Mouse (Mus musculus) heart, adult 9 months (tissue): ENCODE data around the gene Zfp655.
"Not testable (repeated sequence)": the region's sequence is repeated elsewhere in the genome, so short reads cannot be mapped to it uniquely, and the experiment has no call there.

ENCODE experiments used
- DNase-seq, 2 experiments: peaks; one replicate each; pipeline ENCODE4 v3.0.0; 2022; ENCODE audit warnings: low spot score in 2 of 2

Zfp655 gene

DNA sequence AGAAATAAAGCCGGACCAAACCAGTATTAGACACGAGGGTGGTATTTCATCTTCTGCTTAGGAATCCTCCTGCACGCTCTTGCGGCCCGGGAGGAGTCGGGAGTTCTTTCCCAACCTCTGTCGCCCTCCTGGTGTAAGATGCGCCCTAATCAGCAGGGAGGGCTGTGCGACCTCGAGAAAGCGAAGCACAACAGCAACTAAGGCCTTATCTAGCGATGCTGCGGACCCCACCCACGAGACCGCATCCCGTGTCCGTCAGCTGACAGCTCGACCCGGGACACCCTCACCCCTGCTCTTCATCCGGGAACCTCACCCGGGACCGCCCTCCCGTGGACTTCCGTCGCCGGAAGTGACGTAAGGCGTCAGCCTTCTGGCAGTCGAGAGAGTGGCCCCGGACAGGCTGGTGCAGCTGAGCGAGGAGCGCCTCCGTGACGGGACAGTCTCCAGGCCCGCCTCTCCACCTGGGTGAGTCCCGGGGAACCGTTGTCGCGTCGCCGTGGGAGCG, at the start of gene Zfp655:
TSS of gene Zfp655 (plus strand) at position 349 of the 505 bp plus-strand sequence.
- peak; percentile 98 to 99 for DNase-seq

DNA sequence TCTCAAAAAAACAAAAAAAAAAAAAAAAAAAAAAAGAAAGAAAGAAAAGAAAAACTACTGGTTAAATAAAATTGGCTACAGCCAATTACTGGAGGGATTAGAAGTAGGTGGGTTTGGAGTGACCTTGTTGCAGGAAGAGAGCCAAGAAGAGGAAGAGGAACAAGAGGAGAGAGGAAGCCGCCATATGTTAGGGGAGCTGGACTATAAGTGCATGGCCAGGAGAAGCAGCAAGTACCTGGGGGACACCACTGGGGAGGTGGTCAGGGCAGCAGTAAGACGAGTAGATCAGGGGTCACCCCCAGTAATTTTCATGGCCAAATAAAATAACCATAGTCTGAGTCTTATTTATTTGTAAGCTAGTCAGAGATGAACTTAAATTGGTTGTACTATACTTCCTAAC, 46.3 kb upstream of the Zfp655 start:
- no peak for DNase-seq

DNA sequence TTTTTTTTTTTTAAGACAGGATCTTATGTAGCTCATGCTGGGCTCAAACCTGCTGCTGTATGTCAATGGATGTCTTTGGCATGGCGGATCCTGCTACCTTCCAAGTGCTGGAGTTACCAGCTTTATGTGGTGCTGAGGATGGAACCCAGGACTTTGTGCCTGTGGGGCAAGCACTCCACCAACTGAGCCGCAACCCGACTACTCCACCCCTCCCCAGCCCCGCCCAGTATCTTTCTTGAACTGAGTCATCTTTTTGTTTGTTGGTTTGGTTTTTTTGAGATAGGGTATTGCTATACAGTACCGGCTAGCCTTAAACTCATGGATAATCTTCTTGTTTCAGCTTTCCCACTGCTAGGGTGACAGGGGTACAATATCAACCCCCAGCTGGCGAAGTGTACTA, 42.1 kb upstream of the Zfp655 start:
- no peak for DNase-seq

DNA sequence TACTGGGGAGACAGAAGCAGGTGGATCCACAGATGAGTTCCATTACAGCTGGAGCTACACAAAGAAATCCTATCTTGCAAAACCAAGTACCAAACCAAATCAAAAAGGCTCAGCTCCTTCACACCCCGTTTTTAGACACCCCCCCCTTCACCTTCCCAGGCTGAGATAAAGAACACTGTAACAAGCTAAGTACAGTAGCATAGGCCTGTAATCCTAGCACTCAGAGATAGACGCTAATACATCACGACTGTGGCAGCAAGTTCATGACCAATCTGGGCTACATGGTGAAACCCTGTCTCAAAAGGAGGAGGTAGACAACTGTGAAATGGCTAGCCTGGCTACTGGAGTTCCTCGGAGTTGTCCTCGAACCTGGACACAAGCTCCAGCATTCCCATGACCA, 41.1 kb upstream of the Zfp655 start:
- no peak for DNase-seq

GRCm38 (mm10) chr5:145190875-145191798, 40.4 kb upstream of the Zfp655 start:
- peak; percentile 91 for DNase-seq

DNA sequence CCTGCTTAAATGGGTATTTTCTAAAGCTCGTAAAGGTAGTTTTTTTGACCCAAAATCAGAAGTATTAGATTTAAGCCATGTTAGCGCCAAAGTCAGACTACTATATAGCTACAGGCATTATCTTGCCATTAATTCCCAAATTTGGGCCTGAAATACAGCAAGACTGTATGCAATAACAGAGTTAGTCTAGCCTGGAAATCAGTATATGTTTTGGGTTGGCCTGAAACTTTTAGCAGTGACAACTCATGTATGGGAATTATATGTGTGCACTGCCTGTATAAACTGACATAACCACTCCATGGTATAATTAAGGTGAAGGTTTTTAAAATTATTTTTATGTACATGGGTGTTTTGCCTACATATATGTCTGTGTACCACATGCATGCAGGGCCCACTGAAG, 39.6 kb upstream of the Zfp655 start, which contains the start of gene Atp5j2:
TSS of gene Atp5j2 (minus strand) at position 101 of the 400 bp plus-strand sequence.
- no peak for DNase-seq

GRCm38 (mm10) chr5:145200387-145200786, 31.1 kb upstream of the Zfp655 start:
- DNase-seq: no peak

DNA sequence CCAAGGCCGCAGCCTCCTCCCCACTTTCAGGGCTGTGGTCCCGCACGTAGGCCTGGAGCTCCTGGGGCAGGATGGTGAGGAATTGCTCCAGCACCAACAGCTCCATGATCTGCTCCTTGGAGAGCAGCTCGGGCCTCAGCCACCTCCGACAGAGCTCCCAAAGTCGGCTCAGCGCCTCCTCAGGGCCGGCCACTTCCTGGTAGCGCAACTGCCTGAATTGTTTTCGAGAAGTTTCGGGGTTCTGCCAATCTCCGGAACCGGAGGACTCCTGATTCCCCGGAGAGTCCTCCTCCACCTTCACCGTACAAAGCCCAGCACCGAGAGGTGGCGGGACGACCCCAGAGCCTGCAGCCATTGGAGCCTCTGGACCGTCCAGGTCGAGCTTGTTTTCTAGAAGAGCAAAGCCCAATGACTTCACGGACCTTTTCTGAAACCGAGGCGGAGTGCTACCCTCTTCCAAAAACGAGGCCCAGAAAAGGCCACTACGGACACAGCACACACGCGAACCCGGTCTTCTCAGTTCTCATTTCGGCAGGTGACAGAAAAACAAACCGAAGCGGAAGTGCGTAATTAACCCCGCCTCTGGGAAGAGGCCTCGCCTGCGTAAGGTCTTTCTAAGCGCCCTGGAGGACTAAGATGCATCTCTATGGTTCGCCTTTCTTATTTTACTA, 30.1 kb upstream of the Zfp655 start, which contains the start of gene Zkscan14:
TSS of gene Zkscan14 (minus strand) at position 548 of the 671 bp plus-strand sequence.
- DNase-seq: peak; percentile 71 to 74

- DNase-seq: no peak
These were observed 29.1 kb upstream of the Zfp655 start for GRCm38 (mm10) chr5:145202446-145202845.

DNA sequence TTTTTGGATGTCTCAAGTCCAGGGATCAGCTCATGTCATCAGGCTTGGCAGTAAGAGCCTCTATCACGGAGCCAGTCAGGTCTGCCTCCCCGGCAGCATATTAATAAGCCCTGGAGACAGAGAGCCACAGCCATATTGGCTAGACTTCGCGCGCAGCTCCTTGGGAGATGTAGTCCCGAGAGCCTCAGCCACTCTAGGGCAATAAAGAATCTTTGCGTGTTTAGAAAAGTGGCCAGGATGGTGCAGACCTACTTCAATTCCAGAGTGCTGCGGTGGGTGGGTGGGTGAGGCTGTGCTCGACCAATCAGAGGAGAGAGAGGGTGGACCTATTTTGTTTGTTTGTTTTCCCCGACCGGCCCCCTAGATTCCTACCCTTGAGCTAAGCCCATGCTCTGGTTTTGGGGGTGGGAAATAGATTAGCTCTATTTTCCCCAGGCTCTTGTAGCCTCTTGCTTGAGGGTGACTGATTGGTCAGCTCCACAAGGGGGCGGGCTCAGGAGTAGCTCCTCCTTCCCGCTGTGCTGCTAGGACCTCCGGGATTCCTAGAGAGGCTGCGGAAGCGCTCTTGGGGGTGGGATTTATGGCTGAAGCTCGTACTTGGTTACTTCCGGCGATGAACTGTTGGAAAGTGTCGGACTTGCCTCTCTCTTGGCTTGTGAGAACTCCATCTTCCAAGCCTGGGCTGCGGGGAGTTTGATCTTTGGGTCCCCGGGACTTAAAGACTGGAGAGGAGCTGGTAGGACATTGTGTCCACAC, 27.4 kb upstream of the Zfp655 start, which contains the start of gene Zkscan5:
TSS of gene Zkscan5 (plus strand) at position 627 of the 756 bp plus-strand sequence.
- DNase-seq: peak; percentile 99

GRCm38 (mm10) chr5:145205041-145205440, 26.5 kb upstream of the Zfp655 start:
- DNase-seq: no peak

DNA sequence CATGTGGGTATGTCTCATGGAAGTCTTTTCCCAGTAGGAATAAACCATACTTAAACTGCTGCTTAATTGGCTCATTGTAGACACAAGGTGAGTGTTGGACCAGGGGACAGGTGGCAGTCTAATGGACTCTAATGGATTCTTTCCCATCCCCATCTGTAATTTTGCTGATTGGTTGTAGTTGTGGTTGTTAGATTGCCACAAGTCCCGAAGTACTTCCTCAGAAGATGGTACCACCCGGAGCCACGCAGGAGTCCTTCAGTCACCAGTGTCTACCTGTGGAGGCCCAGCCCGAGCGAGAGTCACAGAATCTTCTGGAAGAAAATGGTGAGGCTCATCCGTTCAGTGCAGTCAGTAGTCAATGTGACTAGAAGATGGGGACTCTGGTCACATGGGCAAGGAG, 24.1 kb upstream of the Zfp655 start:
- no peak for DNase-seq

GRCm38 (mm10) chr5:145207954-145208353, 23.6 kb upstream of the Zfp655 start:
- no peak for DNase-seq

- not testable (repeated sequence) for DNase-seq
These were observed 23.1 kb upstream of the Zfp655 start for GRCm38 (mm10) chr5:145208391-145208790.

- DNase-seq: no peak
These were observed 20.2 kb upstream of the Zfp655 start for GRCm38 (mm10) chr5:145211340-145211739.

DNA sequence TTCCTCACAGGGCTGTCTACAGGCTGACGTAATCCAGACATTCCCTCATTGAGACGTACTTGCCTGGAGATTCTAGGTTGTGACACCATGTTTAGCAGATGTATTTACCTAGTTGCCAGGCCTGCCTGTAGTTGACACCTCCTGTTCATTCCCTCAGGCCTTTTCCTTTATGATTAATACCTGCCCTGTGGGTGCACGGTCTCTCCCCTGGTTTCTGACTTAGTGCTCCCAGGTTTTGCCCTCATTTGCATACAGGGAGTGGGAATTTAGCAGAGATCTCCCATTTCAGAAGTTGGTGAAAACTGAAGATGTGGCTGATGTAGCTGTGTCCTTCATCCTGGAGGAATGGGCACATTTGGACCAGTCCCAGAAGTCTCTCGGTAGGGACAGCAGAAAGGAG, 19.3 kb upstream of the Zfp655 start:
- DNase-seq: no peak

DNA sequence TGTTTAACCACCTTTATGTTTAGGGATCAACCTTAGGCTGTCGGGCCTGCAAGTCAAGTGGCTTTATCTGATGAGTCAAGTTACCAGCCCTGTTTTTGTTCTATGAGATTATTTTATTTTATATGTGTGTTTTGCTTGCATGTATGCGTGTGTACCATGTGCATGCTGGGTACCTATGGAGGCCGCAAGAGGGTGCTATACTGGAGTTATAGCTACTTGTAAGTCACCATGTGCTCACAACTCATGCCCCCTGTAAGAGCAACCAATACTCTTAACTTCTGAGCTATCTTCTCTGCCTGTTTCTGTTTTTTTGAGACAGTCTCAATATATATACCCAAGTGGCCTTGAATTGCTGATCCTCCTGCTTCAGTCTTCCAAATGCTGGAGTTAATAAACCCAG, 18.0 kb upstream of the Zfp655 start:
- DNase-seq: no peak

DNA sequence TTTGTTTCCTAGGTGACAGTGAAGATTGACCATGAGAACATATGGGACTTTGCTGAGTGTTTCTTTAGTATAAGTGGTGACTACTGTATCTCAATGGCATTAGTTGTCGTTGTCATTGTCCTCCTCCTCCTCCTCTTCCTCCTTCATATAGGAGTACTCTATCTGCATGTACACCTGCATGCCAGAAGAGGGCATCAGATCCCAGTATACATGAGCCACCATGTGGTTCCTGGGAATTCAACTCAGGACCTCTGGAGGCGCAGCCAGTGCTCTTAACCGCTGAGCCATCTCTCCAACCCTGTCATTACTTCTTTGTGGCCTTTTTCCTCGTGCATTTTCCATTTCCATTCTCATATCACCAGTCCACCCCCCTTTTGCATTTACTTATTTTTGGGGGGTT, 16.8 kb upstream of the Zfp655 start:
- no peak for DNase-seq

GRCm38 (mm10) chr5:145217746-145218145, 13.8 kb upstream of the Zfp655 start:
- no peak for DNase-seq

DNA sequence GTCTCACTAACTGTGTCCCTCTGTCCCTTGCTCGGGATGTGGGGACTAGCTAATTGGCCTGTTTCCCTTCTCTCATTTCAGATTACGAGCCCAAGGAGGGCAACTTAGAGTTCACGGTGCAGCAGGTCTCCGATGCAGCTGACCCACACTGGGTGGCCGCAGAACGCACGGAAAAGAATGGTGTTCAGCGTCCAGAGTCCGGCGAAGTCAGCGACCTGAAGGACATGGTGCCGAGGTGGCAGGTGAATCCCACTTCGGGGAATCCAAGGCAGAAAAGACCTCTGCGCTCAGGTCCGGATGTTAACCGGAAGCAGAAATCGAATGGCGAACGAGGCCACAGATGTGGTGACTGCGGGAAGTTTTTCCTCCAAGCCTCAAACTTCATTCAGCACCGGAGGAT, 13.3 kb upstream of the Zfp655 start:
- no peak for DNase-seq

GRCm38 (mm10) chr5:145218671-145219070, 12.8 kb upstream of the Zfp655 start:
- no peak for DNase-seq

- no peak for DNase-seq
These were observed 11.5 kb upstream of the Zfp655 start for GRCm38 (mm10) chr5:145219981-145220380.
